8 mouse cellular contexts compared by ENCODE assay signal in genomic region chr14:61173229-61173628, GRCm38 (mm10). TPM values are rescaled to one million over a fixed set of nuclear protein-coding genes. Genes with fewer than 3 reads are reported as not detected.
A peak's percentile ranks its signal among the peaks of the same experiment; 100 is the strongest.
DNase-seq lines count a peak whose midpoint lies in the region; ATAC-seq lines count a peak whose summit lies in the region.

No protein-coding gene starts in this region.

- no peaks in the 10 kb centered on the region for H3K9me3 ChIP-seq in forebrain, embryonic 10.5 days
- H3K9me3 ChIP-seq in intestine, embryonic 14.5 days (ENCODE audit: control insufficient read depth, low read length): no peaks in the 10 kb centered on the region
- no peaks in the 10 kb centered on the region for H3K9me3 ChIP-seq in liver, embryonic 15.5 days (replicated peaks)

- H3K4me3 ChIP-seq in forebrain, embryonic 10.5 days: peak overlapping the region; percentile 84
- peak overlapping the region; percentile 67 for H3K4me3 ChIP-seq in intestine, embryonic 14.5 days (ENCODE audit: low read depth, low read length)
- peak overlapping the region; percentile 90 for H3K4me3 ChIP-seq in liver, embryonic 15.5 days (replicated peaks)

- peak; percentile 48; the same call in 1 of the 2 replicates for ATAC-seq in intestine, embryonic 14.5 days (replicated peaks; ENCODE audit: low FRiP score, low TSS enrichment, low read depth)
- peak; percentile 60 for ATAC-seq in liver, embryonic 15.5 days (ENCODE audit: insufficient read depth)

- peaks cover 30% of the 10 kb centered on the region for H3K4me1 ChIP-seq in forebrain, embryonic 10.5 days
- H3K4me1 ChIP-seq in intestine, embryonic 14.5 days (replicated peaks; ENCODE audit: control insufficient read depth, insufficient read depth, low read length): peaks cover 7% of the 10 kb centered on the region; the same call in 1 of the 2 replicates
- H3K4me1 ChIP-seq in liver, embryonic 15.5 days (replicated peaks): peaks cover 26% of the 10 kb centered on the region

- peaks cover 13% of the 10 kb centered on the region; the same call in 1 of the 2 replicates for H3K27me3 ChIP-seq in forebrain, embryonic 10.5 days (ENCODE audit: poor library complexity, severe bottlenecking)
- H3K27me3 ChIP-seq in intestine, embryonic 14.5 days (replicated peaks; ENCODE audit: control insufficient read depth, insufficient read depth, low read length): peaks cover 4% of the 10 kb centered on the region; the same call in 1 of the 2 replicates
- peaks cover 4% of the 10 kb centered on the region; the same call in 1 of the 2 replicates for H3K27me3 ChIP-seq in liver, embryonic 15.5 days

- peak overlapping the region; percentile 96 for H3K27ac ChIP-seq in forebrain, embryonic 10.5 days
- H3K27ac ChIP-seq in intestine, embryonic 14.5 days (ENCODE audit: low read depth): peak overlapping the region; percentile 84
- H3K27ac ChIP-seq in liver, embryonic 15.5 days (replicated peaks): peak overlapping the region; percentile 88

- DNase-seq in layer of hippocampus, adult 8-10 months (ENCODE audit: low spot score in 2 of 2): peak; percentile 39 to 54
- no peak for DNase-seq in layer of hippocampus, postnatal 36 days
- DNase-seq in adrenal gland, postnatal 14 days: peak; percentile 82
- peak; percentile 73 for DNase-seq in forebrain, embryonic 10.5 days (ENCODE audit: extremely low spot score, low spot score)
- DNase-seq in intestine, embryonic 14.5 days (ENCODE audit: low spot score): no peak
- peak; percentile 63 to 79 for DNase-seq in natural killer cell, adult 2 months (ENCODE audit: low spot score in 2 of 2)
- no peak for DNase-seq in urinary bladder, adult 18-20 months (ENCODE audit: low spot score in 2 of 2)

- WGBS in forebrain, embryonic 10.5 days: under 1% methylated on average over 37 of the region's 37 CpGs
- WGBS in intestine, embryonic 14.5 days: under 1% methylated on average over 33 of the region's 37 CpGs
- under 1% methylated on average over 37 of the region's 37 CpGs for WGBS in liver, embryonic 15.5 days (ENCODE audit: insufficient replicate concordance)

- peak overlapping the region; percentile 72 for H3K9ac ChIP-seq in intestine, embryonic 14.5 days (ENCODE audit: low read length)
- peak overlapping the region; percentile 92 for H3K9ac ChIP-seq in liver, embryonic 15.5 days

- 0 out of 2 replicates have a peak, but pooled peaks cover 6% of the 10 kb centered on the region for H3K36me3 ChIP-seq in forebrain, embryonic 10.5 days (replicated peaks)
- no peaks in the 10 kb centered on the region for H3K36me3 ChIP-seq in intestine, embryonic 14.5 days (ENCODE audit: control insufficient read depth, insufficient read depth, low read length)
- no peaks in the 10 kb centered on the region for H3K36me3 ChIP-seq in liver, embryonic 15.5 days (replicated peaks)

- peak overlapping the region; percentile 72 for H3K4me2 ChIP-seq in intestine, embryonic 14.5 days (ENCODE audit: low read length)
- peak overlapping the region; percentile 88 for H3K4me2 ChIP-seq in liver, embryonic 15.5 days

RNA-seq across cellular contexts. Expression of gene Sacs, which starts 35.0 kb away (rescaled TPM):
- total RNA-seq in layer of hippocampus, adult 8-10 months (2022): 10 to 100 TPM; 48.3 to 59.5 (median 52.5) TPM
- total RNA-seq in layer of hippocampus, postnatal 36 days (2021): 10 to 100 TPM; 58.3 to 59.1 TPM
- 8.7 and 10.2 TPM in 2 replicates for total RNA-seq in adrenal gland, postnatal 14 days (2021)
- 2.9 and 3.4 TPM in 2 replicates for polyA plus RNA-seq in forebrain, embryonic 10.5 days (2016; fragmentation: Nextera tagmentation; extraction: Ambion mirVana)
- 3.7 and 4.5 TPM in 2 replicates for polyA plus RNA-seq in intestine, embryonic 14.5 days (2014; fragmentation: Nextera tagmentation; extraction: Ambion mirVana)
- polyA plus RNA-seq in liver, embryonic 15.5 days (2015; fragmentation: Nextera tagmentation; extraction: Ambion mirVana): 1.1 and 1.3 TPM in 2 replicates

Comparison
In these comparisons a context has a peak if more than half of its experiments do, and no peak if none do; other contexts are left out.
1. DNase-seq: peak in layer of hippocampus, adult 8-10 months (2 of 2), adrenal gland, postnatal 14 days (single experiment), forebrain, embryonic 10.5 days (single experiment) and natural killer cell, adult 2 months (2 of 2); none in layer of hippocampus, postnatal 36 days (0 of 2), intestine, embryonic 14.5 days (single experiment) and urinary bladder, adult 18-20 months (0 of 2).
2. Peak in every context shown above with its lines, with median percentiles within 50 percentile points of each other: H3K27ac ChIP-seq and H3K4me3 ChIP-seq.